Mouse (Mus musculus) megakaryocyte, adult 5-6 weeks (primary cell): Measurements from ENCODE around the gene Spata31d1c. TPM values are rescaled to one million over a fixed set of nuclear protein-coding genes. Genes with fewer than 3 reads are reported as not detected.
A peak's percentile ranks its signal among the peaks of the same experiment; 100 is the strongest.

ENCODE experiments used
- ATAC-seq: 2 replicates; pipeline ENCODE4 v1.8.0; 2016; ENCODE audit warnings: mild to moderate bottlenecking, inconsistent platforms; ENCODE audit not compliant: poor library complexity, severe bottlenecking
- total RNA-seq, 2 experiments: library from RNA; stranded (forward) in 1 of 2; stranded (reverse) in 1 of 2; fragments of 153-499, 151-499 nt in 1 of 2; fragments of 221-1000, 200-1000 nt in 1 of 2; gene quantifications; 2 replicates each; pipeline versions ENCODE4 v1.2.3 to v1.2.4; 2015 to 2017

Gene Spata31d1c
- total RNA-seq (2015), result not detected in 2 replicates
- total RNA-seq (2017), result not detected in 2 replicates

- no peak for ATAC-seq
Observed at GRCm38 (mm10) chr13:65032758-65033157, at the start of gene Spata31d1c. Gene Spata31d1c (plus strand): TSS chr13:65033058.

DNA sequence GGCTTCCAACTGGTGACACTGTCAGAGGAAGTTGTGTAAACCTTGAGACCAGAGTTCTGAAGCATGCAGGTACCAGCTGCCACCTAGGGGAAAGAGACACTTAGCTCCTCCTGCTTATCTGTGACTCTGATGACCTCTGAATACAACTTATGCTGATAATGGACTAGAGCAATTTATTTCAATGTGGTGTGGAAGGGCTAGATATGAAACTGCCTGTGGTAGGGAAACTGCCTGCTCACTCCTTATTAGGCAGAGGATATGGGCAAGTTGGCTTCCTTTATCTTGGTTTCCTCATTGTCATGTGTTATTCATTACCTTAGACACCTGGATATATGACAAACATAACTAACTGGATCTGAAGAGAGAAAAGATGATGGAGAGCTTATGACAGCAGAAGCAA, 44.0 kb upstream of the Spata31d1c start:
- ATAC-seq, result no peak

DNA sequence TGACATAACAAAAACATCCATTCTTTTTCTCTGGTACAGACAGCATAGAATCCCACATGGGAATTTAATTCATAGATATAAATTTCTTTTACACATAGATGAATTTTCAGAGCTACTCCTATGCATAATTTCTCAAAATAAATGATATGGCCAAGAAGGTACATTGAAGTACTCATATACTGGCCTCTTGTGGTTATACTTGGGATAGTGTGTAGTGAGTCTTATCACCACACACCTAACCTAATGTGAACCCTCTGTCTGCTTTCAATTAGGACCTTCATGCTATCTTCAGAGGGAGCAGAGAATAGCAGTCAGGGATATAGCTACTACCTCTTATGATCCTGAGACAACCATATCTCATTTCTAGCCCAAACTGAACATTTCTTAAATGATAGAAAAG, 27.4 kb upstream of the Spata31d1c start:
- ATAC-seq, result no peak

- ATAC-seq, result no peak
Observed at GRCm38 (mm10) chr13:65006760-65007159, 26.1 kb upstream of the Spata31d1c start.

GRCm38 (mm10) chr13:65007971-65008370, 24.9 kb upstream of the Spata31d1c start:
- ATAC-seq, result no peak

GRCm38 (mm10) chr13:65011052-65011738, 21.7 kb upstream of the Spata31d1c start:
- no peak for ATAC-seq

GRCm38 (mm10) chr13:65035057-65035456, 2.2 kb downstream of the Spata31d1c start:
- ATAC-seq, result peak; percentile 90

DNA sequence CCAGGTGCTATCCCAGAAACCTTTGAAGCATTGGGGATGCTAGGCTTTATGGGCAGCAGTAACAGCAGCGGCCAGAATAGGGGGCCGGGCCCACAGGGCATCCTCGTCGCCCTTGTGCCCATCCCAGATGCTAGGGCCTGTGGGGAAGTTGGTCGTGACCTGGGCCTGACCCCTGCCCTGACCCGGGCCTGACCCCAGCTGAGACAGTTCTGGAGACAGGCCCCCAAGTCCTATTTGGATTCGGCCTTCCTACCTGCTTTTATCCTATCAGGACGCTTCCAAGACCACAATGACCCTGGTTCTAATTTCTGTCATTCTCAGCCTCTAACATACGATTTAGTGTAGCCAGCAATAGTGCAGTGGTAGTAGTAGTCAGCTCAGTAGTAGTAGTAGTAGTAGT, 19.8 kb downstream of the Spata31d1c start, which contains the start of gene Prss47:
Prss47 (minus strand) TSS at position 101 of the 400 bp plus-strand sequence.
- ATAC-seq, result no peak

GRCm38 (mm10) chr13:65069969-65070368, 37.1 kb downstream of the Spata31d1c start:
- 0 out of 2 replicates have a peak, but pooled peaks have one; percentile 47 for ATAC-seq

Other genes starting within 250 kb of the Spata31d1c start
- not detected in 2 replicates for gene Cntnap3, start 129.1 kb upstream of the Spata31d1c start, total RNA-seq (2015)
- gene Cntnap3, start 129.1 kb upstream of the Spata31d1c start, total RNA-seq (2017), result not detected in 2 replicates
- not detected in 2 replicates for gene Spata31, start 115.7 kb upstream of the Spata31d1c start, total RNA-seq (2015)
- not detected in 2 replicates for gene Spata31, start 115.7 kb upstream of the Spata31d1c start, total RNA-seq (2017)
- gene Prss47, start 19.7 kb downstream of the Spata31d1c start, total RNA-seq (2015), result 0.58 TPM in 1 of 2 replicates, not detected in the other
- not detected in 2 replicates for gene Prss47, start 19.7 kb downstream of the Spata31d1c start, total RNA-seq (2017)
- gene Mfsd14b, start 79.9 kb downstream of the Spata31d1c start, total RNA-seq (2015), result 168 and 183 TPM in 2 replicates
- gene Mfsd14b, start 79.9 kb downstream of the Spata31d1c start, total RNA-seq (2017), result 179 and 207 TPM in 2 replicates
- gene Olfr465-ps1, start 105.0 kb downstream of the Spata31d1c start, total RNA-seq (2015), result not detected in 2 replicates
- not detected in 2 replicates for gene Olfr465-ps1, start 105.0 kb downstream of the Spata31d1c start, total RNA-seq (2017)
- gene Olfr466, start 117.2 kb downstream of the Spata31d1c start, total RNA-seq (2015), result not detected in 2 replicates
- gene Olfr466, start 117.2 kb downstream of the Spata31d1c start, total RNA-seq (2017), result not detected in 2 replicates
- not detected in 2 replicates for gene Nlrp4f, start 172.9 kb downstream of the Spata31d1c start, total RNA-seq (2015)
- gene Nlrp4f, start 172.9 kb downstream of the Spata31d1c start, total RNA-seq (2017), result not detected in 2 replicates
- not detected in 2 replicates for gene Gm10775, start 226.5 kb downstream of the Spata31d1c start, total RNA-seq (2015)
- gene Gm10775, start 226.5 kb downstream of the Spata31d1c start, total RNA-seq (2017), result not detected in 2 replicates
- 14.7 and 20.3 TPM in 2 replicates for gene Zfp369, start 245.8 kb downstream of the Spata31d1c start, total RNA-seq (2015)
- 24.2 and 26.3 TPM in 2 replicates for gene Zfp369, start 245.8 kb downstream of the Spata31d1c start, total RNA-seq (2017)